Mouse (Mus musculus): Measurements from ENCODE around the gene Lipe.

Lipe gene

DNA sequence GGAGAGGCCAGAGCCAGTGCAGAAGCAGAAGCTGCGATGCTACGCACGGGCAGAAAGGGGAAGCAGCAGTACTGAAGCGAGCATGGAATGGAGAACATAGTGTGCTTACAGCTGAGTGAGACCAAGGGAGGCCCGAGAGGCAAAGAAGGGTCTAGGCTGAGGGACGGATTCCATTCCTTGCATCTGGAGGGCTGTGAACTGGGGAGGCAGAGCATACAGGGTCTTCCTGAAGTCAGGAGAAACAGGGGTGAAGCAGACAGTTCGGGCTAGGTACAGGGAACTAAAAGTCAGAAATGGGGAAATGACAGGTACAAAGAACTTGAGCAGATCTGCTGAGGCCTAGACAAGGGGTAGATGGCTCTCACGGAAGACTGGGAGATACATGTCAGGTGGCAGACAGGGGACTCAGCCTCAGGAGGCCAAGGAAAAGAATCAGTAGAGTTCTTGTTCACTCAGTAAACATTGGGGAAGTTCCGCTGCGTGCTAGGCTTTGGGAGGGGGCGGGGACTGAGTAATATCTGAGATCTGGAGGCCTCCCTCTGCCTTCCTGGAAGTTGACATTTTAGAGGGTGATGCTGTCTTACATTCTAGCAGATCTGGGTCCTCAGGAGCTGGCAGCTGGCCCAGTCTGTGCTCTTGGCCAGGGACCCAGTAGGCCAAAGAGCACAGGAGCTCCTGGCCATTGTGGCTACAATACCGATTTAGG lies 12.5 kb downstream of the Lipe start:
- DNase-seq (ENCODE audit: low spot score in 2 of 2), result peak; percentile 63 to 66

DNA sequence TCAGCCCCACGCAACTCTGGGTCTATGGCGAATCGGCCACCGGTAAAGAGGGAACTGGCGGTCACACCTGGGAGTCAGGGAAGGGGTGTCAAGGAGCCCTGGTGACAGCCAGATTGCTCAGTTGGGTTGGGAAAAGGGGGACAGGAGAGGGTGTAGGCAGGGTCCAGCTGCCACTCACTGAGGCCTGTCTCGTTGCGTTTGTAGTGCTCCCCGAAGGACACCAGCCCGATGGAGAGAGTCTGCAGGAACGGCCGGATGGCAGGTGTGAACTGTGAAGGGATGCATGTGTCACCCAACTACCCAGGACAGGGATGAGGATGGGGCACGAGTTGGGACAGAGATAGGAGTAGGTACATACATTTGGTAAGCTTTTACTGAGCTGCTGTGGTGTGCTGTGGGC lies 13.3 kb downstream of the Lipe start:
- no peak for DNase-seq (ENCODE audit: low spot score in 2 of 2)

DNA sequence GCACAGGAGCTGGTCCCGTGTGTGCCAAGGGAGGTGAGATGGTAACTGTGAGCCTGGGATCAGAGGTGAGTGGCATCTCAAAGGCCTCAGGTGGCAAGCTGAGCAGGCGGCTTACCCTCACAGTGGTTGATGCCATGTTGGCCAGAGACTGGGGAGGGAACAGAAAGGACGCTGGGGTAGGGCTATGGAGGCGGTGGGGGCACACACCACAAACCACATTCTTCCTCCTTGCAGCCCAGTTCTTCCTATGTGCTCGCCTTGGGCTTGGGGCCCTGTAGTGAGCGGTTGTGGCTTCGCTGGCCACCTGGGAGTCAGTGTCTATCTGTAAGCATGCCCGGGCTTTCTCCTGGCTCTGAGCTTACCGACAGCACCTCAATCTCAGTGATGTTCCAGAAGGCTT lies 13.7 kb downstream of the Lipe start:
- no peak for DNase-seq (ENCODE audit: low spot score in 2 of 2)

DNA sequence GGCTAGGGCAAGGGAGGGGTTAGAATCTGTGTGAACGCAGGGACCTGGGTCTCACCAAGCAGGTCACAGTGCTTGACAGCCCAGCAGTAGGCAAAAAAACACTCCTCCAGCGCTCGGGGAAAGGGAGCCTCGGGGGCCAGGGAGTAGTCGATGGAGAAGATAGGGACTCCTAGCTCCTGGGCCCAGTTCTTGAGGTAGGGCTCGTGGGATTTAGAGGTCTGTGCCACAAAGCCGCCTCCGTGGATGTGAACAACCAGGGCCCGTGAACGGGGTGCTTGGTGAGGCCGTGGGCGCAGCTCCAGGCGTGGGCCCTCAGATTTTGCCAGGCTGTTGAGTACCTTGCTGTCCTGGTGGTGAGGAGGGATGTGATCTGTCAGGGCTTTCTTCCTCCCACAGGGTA lies 14.2 kb downstream of the Lipe start:
- DNase-seq (ENCODE audit: low spot score in 2 of 2), result no peak

DNA sequence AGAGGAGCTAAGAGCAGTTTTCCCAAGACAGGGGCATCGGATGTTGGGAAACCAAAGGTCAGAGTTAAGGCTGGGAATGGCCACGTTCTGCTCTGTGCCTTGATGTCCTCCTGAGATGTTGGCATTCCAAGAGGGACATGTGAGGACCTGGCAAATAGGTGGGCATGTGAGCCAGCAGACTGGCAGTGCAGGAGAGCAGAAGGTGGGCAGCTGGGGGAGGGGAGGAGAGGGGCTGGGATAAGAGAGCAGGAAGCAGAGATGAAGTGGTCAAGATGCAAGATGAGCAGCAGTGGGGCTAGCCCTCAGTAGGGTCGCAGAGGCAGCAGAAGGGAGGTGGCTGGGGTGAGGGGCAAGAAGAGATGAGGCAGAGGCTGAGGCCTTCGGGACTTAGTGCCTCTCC lies 14.6 kb downstream of the Lipe start:
- no peak for DNase-seq (ENCODE audit: low spot score in 2 of 2)

DNA sequence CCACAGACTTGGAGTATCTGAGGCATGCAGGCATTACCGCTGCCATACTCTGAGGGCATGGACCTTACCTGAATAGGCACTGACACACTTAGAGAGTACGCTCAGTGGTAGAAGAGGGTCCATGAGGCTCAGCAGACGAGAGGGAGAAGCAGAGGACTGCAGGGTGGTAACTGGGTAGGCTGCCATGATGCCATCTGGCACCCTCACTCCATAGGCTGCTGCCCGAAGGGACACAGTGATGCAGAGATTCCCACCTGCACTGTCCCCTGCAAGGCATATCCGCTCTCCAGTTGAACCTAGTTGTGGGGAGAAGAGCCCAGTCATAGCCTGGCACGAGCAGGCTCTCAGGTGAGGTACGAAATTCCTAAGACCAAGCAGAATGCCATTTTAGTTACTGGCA lies 15.1 kb downstream of the Lipe start:
- DNase-seq (ENCODE audit: low spot score in 2 of 2), result no peak

DNA sequence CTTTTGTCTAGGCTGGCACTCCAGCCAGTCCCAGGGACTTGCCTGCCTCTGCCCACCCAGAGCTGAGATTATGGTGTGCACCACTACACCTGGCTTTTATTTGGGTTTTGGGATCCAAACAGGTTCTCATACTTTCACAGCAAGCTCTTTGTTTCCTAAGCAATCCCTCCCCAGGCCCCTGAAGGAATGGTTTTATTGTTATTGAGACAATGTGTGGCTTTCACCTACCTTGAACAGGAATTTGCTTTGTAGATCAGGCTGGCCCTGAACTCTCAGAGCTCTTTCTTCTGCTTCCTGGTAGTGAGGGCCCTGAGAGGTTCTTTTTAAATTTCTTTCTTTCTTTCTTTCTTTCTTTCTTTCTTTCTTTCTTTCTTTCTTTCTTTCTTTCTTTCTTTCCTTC lies 16.0 kb downstream of the Lipe start:
- DNase-seq (ENCODE audit: low spot score in 2 of 2), result no peak

DNA sequence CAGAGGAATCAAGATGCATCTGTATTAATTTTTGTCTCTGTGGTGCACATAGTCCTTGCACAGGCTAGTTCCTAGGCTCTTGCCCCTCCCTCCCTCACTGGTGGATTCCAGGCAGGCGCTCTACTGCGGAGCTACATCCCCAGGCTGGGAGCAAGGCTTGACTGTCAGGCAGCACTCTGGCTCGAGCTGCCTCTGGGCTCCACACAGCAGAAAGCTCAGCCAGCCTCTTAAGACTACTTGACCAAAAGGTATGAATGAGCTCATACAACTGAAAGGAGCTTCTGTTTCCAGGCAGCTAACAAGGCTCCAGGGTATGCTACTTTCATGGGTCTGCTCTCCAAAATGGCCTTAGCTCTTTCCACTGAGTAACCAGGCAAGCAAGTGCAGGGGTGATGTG lies 17.2 kb downstream of the Lipe start:
- no peak for DNase-seq (ENCODE audit: low spot score in 2 of 2)

DNA sequence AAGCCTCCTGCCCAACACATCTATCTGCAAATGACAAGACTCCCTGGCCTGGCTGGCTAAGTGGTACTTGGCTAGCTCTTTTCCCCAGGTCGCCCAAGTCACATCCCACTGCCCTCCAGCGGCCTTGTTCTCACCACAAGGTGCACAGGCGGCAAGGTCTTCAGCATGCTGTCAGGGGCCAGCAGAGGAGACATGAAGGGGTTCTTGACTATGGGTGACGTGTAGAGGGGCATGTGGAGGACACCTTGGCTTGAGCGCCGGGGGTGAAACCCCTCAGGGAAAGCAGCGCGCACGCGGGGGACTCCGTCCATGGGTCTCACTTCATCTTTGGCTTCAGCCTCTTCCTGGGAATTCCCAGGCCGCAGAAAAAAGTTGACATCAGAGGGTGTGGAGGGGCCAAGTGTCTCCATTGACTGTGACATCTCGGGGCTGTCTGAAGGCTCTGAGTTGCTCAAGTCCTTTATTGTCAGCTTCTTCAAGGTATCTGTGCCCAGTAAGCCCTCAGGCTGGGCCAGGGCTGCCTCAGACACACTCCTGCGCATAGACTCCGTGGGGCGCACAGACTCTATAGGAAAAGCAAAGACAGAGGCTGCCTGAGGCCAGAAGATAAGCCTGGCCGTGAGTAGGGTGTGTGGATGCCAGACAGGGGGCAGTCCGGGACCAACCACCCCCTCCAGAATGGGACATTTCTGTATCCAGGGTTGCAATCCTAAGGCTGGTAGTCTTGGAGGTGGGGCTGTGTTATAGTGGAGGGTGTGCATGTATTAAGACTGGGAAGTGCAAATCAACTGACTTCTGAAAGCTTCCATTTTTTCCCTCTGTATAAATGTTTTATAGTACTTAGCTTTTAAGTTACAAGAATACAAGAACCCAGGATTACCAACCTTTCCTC lies 17.9 kb downstream of the Lipe start:
- no peak for DNase-seq (ENCODE audit: low spot score in 2 of 2)

DNA sequence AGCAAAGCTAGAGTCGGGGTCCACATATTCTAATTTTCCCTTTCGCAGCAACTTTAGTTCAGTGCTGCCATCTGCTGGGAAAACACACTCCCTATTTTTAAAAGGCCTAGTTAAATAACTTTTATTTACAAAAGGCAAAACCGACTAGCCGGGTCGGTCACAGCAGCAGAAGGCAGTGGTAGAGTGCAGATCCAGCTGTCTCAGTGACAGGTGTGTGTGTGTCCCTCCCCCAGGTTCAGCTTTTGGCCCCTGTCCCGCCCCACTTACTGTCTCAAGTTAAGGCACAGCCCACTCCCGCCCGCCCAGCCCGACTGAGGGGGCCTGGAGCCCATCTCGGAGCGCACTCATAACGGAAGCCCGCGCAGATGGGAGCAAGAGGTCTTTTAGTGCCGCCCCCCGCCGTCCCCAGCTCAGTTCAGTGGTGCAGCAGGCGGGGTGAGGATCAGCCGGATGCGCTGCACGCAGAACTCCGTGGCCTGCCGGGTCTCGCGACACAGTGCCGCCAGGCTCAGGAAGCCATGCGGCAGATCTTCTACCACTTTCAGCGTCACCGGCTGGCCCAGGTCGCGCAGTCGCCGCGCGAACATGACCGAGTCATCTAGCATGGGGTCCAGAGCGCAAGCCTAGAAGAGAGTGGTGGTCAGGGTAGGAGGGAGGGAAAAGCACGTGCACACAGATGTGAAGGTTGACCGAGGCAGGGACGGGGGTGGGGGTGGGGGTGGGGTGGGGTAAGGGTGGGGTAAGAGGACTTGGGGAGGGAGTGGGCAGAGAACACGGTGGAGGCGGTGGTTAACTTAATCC lies 18.8 kb downstream of the Lipe start:
- DNase-seq (ENCODE audit: low spot score in 2 of 2), result peak in 1 of 2 experiments; percentile 63

DNA sequence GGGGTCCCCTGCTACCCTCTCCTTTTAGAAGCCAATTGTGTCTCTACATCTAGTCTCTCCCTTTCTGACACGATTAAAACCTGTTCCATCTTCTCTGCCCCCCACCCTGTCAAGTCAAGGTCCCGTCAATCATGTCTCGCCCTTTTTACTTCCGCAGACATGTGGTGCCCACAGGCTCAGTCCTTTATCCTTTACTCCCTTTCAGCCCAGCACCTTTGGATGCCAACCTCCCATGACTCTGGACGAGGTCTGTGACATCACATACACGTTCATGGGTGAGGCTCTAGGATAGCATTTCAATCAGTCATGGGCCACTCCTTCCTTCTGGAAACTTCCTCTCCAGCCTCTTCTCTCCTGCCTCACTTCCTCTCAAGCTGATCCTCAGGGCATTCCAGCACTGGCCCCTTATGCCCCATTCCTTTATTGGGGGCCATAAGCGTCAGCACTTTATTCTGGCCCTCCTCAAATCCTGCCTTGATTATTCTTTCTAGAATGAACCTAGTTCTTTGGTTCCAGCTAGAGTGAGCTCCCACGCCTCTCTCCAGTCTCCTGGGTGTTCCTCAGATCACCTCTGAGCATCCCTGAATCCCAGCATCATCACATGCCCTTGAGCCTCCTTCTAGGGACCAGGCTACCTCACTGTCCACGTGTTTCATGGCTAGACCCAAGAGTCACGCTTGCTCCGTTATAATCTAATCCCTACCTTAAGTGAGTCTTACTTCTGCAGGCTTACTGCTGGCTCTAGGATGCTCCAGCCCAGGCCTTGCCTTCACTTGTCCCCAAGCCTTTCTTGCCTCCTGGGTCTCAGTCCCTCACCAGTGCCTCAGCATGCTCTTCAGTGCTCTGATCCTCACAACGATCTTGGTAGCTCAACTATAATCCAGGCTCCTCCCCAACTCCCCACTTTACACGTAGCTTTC lies 20.1 kb downstream of the Lipe start:
- no peak for DNase-seq (ENCODE audit: low spot score in 2 of 2)

DNA sequence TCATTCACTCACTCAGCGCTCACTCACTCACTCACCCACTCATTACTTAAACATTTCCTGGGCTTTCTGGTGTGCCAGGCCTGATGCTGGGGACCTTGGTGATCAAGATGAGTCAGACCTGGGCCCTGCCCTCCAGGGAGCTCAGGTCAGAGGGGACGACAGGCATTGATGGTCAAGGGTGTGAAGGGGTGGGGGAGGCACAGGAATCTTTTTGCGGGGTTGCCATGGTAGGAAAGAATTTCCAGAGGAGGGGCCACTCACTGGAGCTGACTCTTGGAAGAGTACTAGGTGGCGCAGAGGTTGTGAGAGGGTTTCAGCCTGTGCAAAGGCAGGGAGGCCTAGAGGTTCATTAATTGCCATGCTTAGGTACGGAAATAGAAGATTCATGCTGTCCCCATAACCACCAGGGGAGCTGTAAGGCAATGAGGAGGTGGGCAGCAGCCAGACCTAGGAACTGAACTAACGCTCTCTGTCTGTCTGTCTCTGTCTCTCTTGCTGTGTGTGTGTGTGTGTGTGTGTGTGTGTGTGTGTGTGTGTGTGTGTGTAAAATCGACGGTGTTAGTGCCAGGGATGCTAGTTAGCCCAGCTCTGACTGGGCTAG lies 21.3 kb downstream of the Lipe start:
- DNase-seq (ENCODE audit: low spot score in 2 of 2), result no peak

DNA sequence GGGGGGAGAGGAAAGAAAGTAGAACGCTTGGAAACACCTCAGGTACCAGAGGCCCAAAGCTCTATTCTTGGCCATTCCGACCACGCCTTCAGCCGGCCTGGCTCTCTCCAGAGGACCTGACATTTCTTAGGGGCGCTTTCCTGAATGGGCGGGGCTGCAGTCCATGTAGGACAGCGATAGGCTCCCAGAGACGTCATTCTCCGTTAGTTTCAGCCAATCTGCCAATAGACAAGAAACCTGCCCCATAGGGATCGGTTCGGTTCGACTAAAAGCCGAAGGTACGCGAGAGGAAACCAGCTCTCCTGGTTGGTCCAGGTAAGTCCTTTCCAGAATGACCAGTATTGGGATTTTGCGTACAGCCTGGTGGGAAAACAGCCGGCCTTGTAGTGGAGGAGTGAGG lies 22.0 kb downstream of the Lipe start:
- peak; percentile 93 to 94 for DNase-seq (ENCODE audit: low spot score in 2 of 2)

DNA sequence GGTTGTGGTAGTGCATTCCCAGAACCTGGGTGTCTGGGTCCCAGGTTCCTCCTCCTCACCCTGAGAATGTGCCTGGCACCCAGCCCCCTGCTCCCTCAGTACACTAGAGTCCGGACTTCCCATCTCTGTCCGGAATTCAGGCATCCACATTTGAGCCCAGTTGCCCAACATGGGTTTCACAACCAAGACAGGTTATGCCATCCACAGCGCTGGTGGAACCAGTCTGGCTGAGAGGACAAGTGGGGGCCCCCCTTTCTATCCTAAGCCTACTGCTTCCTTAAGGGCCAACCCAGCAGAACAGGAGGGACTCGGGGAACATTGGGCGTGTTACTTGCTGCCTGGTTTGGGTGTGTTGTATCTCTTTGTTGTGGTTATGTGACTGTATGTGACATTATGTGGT lies 26.1 kb downstream of the Lipe start:
- DNase-seq (ENCODE audit: low spot score in 2 of 2), result no peak

DNA sequence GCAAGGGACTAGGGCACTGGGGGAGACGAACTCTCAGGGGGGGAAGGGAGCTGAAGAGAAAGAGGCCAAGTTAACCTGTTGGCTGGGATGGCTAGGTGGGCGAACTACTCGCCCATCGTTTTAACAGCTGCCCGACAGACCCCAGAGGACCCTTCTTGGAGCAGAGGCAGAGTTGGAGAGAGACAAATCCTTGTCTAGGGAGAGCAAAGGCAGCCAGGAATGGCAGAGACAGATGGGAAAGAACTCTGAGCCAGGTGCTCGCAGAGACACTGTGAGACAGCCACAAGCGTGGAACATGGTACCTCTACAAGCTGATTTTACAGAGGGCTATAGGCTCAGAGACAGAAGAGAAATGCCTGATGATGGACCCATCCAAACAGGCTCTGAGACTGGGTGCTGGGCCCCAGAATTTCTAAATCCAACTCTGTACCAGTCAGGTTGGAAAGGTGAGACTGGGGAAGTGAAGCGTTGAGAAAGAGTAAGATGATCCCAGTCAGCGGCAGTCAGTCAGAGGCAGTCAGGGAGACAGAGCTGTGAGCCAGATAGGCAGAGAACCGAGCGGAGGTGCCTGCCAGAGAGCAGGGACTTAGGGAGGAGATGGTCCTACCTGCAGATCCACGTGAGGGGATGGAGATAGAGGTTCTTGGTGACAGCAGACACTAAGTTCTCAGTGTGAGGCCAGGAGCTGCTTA lies 29.3 kb downstream of the Lipe start, which contains the start of gene Cnfn:
Gene Cnfn, minus strand, starts transcription at position 667 of the 692 bp plus-strand sequence.
- no peak for DNase-seq (ENCODE audit: low spot score in 2 of 2)

DNA sequence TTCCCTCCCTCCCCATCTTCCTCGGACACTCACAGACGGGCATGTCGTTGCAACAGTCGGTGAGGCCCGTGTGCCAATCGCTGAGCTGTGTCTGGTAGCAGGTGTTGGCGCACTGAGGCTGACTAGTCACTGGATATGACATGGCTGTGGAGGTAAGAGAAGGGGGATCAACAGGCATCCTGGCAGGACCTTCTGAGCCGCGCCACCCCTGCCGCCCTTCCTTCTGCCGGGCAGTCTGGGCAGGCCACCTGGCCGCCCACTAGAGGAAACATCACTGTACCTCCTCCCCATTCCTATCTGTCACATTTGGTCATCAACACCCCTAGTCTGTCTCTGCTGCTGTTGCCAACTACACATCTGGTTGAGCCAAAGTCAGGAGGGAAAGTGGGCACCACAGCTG lies 30.2 kb downstream of the Lipe start:
- no peak for DNase-seq (ENCODE audit: low spot score in 2 of 2)

DNA sequence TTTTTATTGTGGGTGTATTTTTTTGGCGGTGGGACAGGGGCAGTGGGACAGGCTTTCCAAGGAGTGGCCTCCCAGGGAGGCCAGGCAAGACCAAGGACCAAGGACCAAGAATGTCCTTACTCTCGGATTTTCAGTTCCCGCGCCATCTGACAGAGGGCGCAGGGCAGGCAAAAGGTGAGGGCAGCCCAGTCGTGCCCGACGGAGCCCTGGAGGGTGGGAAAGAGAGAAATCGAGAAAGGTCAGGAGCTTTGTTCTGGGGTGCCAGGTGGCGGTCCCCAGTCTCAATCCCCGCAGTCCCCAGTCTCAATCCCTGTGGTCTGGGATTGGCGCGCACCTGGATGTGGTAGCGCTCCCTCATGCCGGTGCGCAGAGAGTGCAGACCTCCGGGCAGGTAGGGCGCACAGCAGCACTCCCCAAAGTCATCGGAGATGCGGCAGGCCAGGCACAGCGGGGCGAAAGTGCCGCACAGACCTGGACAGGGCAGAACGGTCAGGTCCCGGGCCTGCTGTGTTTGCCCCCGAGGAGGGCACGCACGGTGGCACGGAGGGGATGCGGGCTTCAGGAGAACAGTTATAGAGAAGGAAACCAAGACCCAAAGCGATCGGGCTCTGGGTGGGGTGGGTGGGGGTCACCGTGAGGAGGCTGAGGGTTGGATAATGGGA lies 30.7 kb downstream of the Lipe start:
- no peak for DNase-seq (ENCODE audit: low spot score in 2 of 2)

DNA sequence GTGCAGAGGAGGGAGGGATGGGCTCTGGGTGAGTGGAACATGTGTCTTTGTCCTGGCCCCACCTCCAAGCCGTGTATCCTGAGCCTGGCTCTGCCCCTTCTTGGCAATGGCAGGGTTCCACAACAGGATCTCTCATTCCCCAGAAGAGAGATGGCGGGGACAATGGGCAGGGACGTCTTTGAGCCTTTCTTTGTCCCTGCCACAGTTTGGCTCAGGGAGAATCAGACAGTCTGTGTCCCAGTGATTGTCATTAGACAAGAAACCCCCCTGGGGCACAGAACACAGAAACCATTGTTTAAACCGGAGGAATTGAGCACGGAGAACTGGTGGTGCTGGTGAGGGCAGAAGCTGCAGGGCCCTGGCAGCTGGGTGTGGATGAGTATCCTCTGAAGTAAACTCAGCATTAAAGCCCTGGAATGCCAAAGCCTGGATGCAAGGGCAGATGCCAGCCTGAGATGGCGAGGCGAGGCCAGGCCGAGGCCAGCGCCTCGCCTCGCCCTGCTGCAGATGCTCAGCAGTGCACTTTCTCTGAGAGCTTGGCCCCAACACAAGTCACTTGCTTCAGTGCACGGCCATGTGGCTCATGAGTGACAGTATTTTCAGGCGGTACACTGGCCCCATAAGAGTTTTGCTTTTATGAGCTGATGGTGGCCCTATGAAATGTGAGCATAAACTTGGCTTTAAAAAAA lies 32.4 kb downstream of the Lipe start:
- DNase-seq (ENCODE audit: low spot score in 2 of 2), result no peak

DNA sequence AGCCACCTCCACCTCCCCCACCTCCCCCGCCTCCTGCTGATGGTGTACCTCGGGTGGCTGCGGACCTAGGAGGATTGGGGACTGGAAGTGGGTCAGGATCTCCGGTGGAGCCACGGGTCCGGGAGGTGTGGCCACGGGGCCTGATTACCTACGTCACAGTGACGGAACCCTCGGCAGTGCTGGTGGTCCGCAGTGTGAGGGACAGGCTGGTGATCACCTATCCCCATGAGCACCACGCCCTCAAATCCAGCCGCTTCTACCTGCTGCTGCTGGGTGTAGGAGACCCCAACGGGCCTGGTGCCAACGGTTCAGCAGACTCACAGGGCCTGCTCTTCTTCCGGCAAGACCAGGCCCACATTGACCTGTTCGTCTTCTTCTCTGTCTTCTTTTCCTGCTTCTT lies 34.9 kb downstream of the Lipe start:
- no peak for DNase-seq (ENCODE audit: low spot score in 2 of 2)

Data from right cerebral cortex, postnatal 10 days (tissue).